Mouse (Mus musculus): ENCODE data around the gene Rnf115.
"Not testable (repeated sequence)": the region's sequence is repeated elsewhere in the genome, so short reads cannot be mapped to it uniquely, and the experiment has no call there.

The Rnf115 gene

DNA sequence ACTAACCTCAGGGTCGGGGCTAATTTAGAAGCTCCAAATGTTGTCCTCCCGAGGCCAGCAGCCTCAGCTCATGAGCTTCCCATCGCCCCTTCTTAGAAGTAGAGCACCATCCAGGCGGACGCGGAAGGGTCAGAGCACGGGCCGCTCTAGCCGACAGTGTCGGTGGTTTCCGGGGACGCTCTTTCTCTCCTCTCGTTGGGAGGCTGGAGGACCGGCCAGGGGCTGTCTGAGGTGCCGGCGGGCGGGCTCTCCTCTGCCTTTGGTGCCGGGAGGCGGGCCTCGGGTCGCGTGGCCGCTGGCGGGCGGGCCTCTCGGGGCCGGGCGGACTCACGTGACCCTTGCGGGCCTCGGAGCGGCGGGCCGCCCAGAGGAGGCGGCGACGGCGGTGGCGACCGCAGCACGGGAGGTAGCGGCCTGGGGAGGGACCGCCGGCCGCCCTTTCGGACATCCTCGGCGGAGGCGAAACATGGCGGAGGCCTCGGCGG, at the start of gene Rnf115, which contains the start of gene Polr3c:
Gene Rnf115, plus strand, starts transcription at position 322 of the 485 bp plus-strand sequence.
Gene Polr3c, minus strand, starts transcription at position 286 of the 485 bp plus-strand sequence.
- peak; percentile 90 to 93 for DNase-seq (ENCODE audit: low read depth in 1 of 2, low spot score in 2 of 2)

- no peak for DNase-seq (ENCODE audit: low read depth in 1 of 2, low spot score in 2 of 2)
These were observed 49.0 kb upstream of the Rnf115 start for GRCm38 (mm10) chr3:96678456-96678855.

DNA sequence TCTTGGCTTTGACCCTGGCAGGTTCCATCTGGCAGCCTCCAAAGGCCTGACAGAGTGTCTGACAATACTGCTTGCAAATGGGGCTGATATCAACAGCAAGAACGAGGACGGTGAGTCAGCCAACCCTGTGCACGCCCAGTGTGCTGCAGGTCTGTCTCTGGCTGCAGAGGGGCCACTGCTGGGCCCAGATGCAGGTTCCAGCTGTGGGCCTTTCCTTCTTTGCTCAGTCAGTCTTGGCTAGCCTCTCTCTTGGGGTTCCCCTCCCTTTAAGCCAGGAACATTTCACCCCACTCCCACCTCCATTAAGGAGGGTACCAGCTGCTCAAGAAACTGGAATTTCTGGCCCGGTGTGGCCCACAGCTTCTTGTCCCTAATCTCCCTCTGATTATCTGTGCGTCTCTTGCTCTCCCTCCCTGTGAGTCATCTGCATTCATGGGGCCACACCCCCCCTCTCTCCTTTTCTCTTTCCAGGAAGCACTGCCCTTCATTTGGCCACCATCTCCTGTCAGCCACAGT, 48.2 kb upstream of the Rnf115 start:
- DNase-seq (ENCODE audit: low read depth in 1 of 2, low spot score in 2 of 2) = no peak

- no peak for DNase-seq (ENCODE audit: low read depth in 1 of 2, low spot score in 2 of 2)
These were observed 47.1 kb upstream of the Rnf115 start for GRCm38 (mm10) chr3:96680269-96680956.

DNA sequence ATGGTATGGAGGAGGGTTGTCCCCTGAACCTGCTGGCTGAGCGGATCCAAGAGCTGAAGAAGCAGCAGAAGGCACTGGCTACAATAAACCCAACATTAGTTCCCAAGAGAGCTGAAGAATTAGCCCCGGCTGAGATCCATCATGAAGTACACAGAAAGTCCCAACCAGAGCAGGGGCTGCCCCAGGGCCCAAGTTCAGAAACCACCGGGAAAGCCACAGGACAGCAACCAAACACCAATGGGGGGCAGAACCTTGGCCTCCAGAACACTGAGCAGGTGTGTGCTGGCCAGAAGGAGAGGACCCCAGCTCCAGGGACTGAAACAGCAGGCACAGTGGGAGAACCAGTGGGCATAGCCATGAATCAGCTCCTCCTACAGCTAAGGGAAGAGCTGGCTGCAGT, 44.0 kb upstream of the Rnf115 start:
- no peak for DNase-seq (ENCODE audit: low read depth in 1 of 2, low spot score in 2 of 2)

DNA sequence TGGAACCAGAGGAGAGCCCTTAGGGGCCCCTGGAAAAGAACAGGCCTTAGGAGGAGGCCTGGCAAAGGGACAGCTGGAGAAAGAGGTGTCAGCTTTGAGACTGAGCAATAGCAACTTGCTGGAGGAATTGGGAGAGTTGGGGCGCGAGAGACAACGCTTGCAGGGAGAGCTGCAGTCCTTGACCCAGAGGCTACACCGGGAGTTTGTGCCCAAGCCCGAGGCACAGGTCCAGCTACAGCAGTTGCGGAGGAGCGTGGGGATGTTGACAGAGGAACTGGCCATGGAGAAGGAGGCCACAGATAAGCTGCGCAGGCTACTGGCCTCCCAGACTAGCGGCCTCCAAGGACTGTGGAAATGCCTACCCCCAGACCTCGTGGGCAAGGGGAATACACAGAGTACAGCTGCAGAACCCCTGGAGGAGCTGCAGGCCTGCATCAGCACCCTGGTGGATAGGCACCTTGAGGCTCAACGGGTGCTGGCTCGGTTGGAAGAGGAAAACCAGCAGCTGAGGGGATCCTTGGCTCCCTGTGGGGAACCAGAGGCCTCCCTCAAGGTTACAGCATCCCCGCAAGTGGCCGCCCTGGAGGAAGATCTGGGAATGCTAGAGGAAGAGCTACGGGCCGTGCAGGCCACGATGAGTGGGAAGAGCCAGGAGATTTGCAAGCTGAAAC, 43.2 kb upstream of the Rnf115 start:
- no peak for DNase-seq (ENCODE audit: low read depth in 1 of 2, low spot score in 2 of 2)

GRCm38 (mm10) chr3:96684822-96685156, 42.7 kb upstream of the Rnf115 start:
- DNase-seq (ENCODE audit: low read depth in 1 of 2, low spot score in 2 of 2) = no peak

- not testable (repeated sequence) for DNase-seq (ENCODE audit: low read depth in 1 of 2, low spot score in 2 of 2)
These were observed 41.4 kb upstream of the Rnf115 start for GRCm38 (mm10) chr3:96686057-96686456.

- DNase-seq (ENCODE audit: low read depth in 1 of 2, low spot score in 2 of 2) = no peak
These were observed 38.6 kb upstream of the Rnf115 start for GRCm38 (mm10) chr3:96688854-96689253.

DNA sequence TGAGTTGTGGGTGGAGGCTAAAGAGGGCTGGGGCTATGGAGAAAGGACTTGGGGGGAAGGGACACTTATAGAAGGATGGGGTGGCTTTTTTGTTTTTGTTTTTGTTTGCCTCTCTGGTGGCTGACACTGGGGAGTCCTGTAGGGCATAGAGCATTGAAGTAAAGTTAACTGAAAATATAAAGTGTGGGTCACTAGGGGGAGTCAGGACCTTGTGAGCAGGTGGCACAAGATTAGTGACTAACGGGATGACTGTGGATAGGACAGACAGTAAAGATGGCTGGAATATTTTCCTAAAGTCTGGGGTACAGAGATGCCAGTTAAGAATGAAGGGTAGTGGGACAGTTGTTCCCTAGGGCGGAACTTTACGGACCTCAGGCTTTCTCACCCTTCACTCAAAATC, 37.2 kb upstream of the Rnf115 start:
- DNase-seq (ENCODE audit: low read depth in 1 of 2, low spot score in 2 of 2) = no peak

DNA sequence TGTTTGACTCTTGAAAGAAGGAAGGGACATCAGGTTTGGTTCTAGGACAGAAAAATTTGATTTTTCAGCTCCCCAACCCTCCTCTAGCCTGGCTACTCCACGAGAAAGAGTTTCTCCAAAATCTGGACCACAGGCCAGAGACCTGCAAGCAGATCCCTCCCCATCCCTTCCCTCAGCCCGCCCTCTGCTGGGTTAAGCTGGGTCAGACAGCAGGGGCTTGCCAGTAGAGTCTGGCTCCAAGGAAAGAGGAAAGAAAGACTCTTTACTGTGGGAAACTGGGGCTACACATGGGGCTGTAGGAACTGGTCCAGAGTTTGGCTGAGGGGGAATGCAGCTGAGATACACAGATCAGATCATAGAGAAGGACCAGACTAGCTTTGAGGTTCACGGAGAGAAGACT, 35.0 kb upstream of the Rnf115 start:
- no peak for DNase-seq (ENCODE audit: low read depth in 1 of 2, low spot score in 2 of 2)

- DNase-seq (ENCODE audit: low read depth in 1 of 2, low spot score in 2 of 2) = no peak
These were observed 33.9 kb upstream of the Rnf115 start for GRCm38 (mm10) chr3:96693579-96693978.

DNA sequence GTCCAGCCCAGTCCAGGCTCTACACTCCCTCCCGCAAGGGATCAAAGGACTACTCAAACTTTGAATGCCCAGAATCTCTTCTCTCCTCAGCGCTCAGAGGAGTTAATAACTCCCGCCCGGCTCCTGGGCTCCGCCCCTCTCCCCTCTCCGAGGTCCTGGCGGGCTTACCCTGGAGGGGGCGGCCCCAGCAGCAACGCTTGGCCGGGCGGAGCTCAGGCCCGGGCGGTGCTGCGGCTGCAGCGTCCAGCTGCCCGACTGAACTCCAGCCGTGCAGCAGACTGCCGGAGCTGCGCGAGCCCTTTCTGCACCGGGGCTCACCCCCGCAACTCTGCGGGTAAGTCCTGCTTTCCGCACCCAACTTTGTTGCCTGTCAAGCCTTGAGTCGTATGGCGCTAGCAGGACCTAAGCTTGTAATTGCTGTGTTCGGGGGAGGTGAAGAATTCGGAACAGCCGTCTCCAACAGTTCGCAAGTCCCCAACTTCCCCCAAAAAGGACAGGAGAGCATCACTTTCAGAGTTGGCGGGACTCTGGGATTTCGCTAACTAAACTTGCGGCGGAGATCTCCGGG, 31.2 kb upstream of the Rnf115 start, which contains the start of gene Pias3:
Gene Pias3, plus strand, starts transcription at position 187 of the 568 bp plus-strand sequence.
- DNase-seq (ENCODE audit: low read depth in 1 of 2, low spot score in 2 of 2) = peak; percentile 40 to 57

DNA sequence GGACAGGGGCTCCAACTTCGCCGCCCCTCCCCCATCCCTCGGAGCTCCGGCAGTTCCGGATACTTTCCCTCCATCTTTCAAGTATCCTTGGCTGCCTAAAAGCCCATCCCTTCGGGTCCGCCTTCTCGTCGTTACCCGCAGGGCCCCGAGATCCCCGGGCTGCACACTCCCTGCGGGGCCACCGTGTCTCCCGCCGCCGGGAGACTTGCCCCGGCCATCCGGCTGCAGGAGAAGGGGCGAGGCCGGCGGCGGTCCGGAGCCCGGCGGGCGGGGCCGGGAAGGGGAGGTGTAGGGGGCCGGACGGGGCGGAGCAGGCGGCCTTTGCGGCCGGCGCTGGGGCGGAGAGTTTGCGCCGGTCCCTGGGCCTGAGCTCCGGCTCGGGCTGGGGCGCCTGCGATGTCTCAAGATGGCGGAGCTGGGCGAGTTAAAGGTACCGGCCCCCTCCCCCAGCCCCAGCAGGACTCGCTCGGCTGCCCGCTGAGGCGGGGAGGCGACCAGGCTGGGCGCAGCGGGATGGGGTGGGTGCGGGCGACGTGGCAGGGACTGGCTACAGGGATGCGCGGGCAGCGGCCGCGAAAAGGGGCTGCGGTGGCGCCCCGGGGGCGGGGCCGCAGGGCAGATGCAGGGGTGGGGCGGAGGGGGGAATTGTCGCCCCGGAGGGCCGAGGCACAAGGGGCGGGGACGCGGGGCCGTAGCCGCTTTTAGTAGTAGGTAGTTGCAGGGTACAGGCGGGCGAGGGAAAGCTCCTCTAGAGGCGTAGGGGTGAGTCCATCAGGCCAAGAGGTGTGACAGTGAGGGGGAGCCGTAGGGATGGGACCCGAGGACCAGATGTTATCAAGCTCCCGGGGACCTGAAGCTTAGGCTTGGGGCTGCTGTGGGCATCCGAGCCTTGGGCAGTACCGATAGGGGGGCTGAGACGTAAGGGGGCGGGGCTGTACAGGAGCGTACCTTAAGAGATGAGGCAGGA, 30.4 kb upstream of the Rnf115 start:
- peak; percentile 66 to 80 for DNase-seq (ENCODE audit: low read depth in 1 of 2, low spot score in 2 of 2)

DNA sequence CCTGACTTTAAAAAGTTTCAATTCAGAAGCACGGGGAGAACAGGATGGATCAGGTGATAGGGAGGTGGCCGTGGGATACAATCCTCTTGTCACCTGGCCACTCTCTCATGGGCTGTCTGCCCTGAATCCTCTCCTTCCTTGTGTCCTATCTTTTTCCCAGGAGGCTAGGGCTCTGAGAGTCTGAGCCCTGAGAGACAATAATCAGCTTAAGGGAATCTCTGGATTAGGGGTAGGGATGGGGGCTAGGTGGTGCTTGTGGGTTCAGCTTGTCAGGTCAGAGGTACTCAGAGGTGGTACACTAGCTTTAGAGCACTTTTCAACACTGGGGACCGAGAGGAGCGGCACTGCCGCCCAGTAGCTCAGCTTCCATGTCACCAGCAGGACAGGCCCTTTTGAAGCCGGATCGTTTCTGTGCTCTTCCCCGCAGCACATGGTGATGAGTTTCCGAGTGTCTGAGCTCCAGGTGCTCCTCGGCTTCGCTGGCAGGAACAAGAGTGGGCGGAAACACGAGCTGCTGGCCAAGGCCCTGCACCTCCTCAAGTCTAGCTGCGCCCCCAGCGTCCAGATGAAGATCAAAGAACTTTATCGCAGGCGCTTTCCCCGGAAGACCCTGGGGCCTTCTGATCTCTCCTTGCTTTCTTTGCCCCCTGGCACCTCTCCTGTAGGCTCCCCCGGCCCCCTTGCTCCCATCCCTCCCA, 28.3 kb upstream of the Rnf115 start:
- no peak for DNase-seq (ENCODE audit: low read depth in 1 of 2, low spot score in 2 of 2)

DNA sequence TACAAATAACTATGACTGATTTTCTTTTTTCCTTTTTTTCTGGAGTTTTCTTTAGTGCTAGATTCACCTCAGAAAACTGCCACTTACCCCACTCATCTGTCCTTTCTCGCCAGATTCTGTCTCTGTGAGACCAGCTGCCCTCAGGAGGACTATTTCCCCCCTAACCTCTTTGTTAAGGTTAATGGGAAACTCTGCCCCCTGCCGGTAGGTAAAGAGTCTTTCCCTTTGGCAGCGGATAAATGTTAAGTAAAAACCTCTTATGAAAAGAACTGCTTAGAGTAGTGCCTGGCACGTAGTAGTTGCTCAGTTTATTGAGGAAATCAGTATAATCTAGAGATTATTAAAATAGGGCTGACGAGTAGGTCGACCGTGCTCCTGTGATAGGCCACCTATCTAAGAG, 27.1 kb upstream of the Rnf115 start:
- DNase-seq (ENCODE audit: low read depth in 1 of 2, low spot score in 2 of 2) = no peak

DNA sequence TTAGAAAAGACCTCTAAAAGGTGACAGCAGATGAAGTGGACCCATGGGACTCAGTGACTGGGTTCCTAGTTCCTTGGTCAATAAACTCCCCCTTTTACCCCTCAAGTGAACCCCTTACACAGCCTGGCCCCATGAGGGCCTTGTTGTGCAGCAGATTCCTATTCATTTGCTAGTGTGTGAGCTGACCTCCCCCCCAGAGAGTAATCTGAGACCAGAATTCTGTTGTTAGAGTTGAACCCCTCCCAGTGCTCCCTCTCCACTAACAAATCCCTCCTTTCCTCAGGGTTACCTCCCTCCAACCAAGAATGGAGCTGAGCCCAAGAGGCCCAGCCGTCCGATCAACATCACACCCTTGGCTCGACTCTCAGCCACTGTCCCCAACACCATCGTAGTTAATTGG, 26.5 kb upstream of the Rnf115 start:
- DNase-seq (ENCODE audit: low read depth in 1 of 2, low spot score in 2 of 2) = no peak

- no peak for DNase-seq (ENCODE audit: low read depth in 1 of 2, low spot score in 2 of 2)
These were observed 22.7 kb upstream of the Rnf115 start for GRCm38 (mm10) chr3:96704778-96705177.

DNA sequence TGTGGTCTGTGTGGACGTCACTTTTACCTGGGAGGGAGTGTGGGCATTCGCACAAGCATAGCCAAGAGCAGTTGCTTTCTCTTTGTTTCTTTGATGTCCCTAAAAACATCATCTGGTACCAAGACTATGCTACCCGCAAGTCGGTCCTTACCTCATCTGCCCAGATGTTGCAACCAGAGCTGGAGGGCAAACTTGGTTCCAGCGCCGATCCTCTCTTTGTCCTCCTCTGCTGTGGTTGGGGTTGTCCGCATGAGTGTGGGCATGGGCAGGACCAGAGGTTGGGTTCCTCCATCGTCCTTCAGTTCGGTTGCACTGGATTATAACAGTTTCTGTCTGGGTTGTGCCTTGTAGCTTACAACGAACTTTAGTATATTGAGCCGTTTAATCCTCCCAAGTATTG, 21.2 kb upstream of the Rnf115 start:
- no peak for DNase-seq (ENCODE audit: low read depth in 1 of 2, low spot score in 2 of 2)

- no peak for DNase-seq (ENCODE audit: low read depth in 1 of 2, low spot score in 2 of 2)
These were observed 20.5 kb upstream of the Rnf115 start for GRCm38 (mm10) chr3:96706984-96707383.
